Mouse (Mus musculus) ovary, postnatal 14 days (tissue): ENCODE results near the gene Mlf2.
"Not testable (repeated sequence)": the region's sequence is repeated elsewhere in the genome, so short reads cannot be mapped to it uniquely, and the experiment has no call there.

Experiments
- DNase-seq: peaks from one replicate; pipeline ENCODE4 v3.0.0; 2022; ENCODE audit warnings: low spot score

Gene Mlf2

GRCm38 (mm10) chr6:124930754-124931524 lies at the start of gene Mlf2:
Gene Mlf2, plus strand, starts transcription at chr6:124931386.
- peak; percentile 99 for DNase-seq

- DNase-seq: no peak
These were observed 49.4 kb upstream of the Mlf2 start for GRCm38 (mm10) chr6:124881821-124882220.

- DNase-seq: no peak
These were observed 47.8 kb upstream of the Mlf2 start for GRCm38 (mm10) chr6:124883351-124883750.

- DNase-seq: no peak
These were observed 46.3 kb upstream of the Mlf2 start for GRCm38 (mm10) chr6:124884714-124885500.

GRCm38 (mm10) chr6:124885956-124886381 lies 45.2 kb upstream of the Mlf2 start:
- DNase-seq: no peak

GRCm38 (mm10) chr6:124887986-124888385 lies 43.2 kb upstream of the Mlf2 start, which contains the start of gene Cd4:
Gene Cd4, minus strand, starts transcription at chr6:124888221.
- DNase-seq: no peak

- no peak for DNase-seq
These were observed 42.5 kb upstream of the Mlf2 start for GRCm38 (mm10) chr6:124888555-124889125.

- DNase-seq: no peak
These were observed 40.2 kb upstream of the Mlf2 start for GRCm38 (mm10) chr6:124890997-124891396.

GRCm38 (mm10) chr6:124894113-124894512 lies 37.1 kb upstream of the Mlf2 start:
- not testable (repeated sequence) for DNase-seq

GRCm38 (mm10) chr6:124898359-124898758 lies 32.8 kb upstream of the Mlf2 start:
- DNase-seq: no peak

GRCm38 (mm10) chr6:124900056-124900800 lies 31.0 kb upstream of the Mlf2 start:
- DNase-seq: no peak

- no peak for DNase-seq
These were observed 30.2 kb upstream of the Mlf2 start for GRCm38 (mm10) chr6:124900801-124901480.

GRCm38 (mm10) chr6:124901851-124902250 lies 29.3 kb upstream of the Mlf2 start:
- no peak for DNase-seq

- DNase-seq: peak; percentile 97
These were observed 27.5 kb upstream of the Mlf2 start for GRCm38 (mm10) chr6:124903580-124904151.

GRCm38 (mm10) chr6:124904161-124904981 lies 26.8 kb upstream of the Mlf2 start:
- DNase-seq: no peak

- no peak for DNase-seq
These were observed 26.0 kb upstream of the Mlf2 start for GRCm38 (mm10) chr6:124904991-124905860.

GRCm38 (mm10) chr6:124907767-124908166 lies 23.4 kb upstream of the Mlf2 start:
- DNase-seq: no peak

- DNase-seq: no peak
These were observed 21.2 kb upstream of the Mlf2 start for GRCm38 (mm10) chr6:124910032-124910431.

- DNase-seq: no peak
These were observed 19.5 kb upstream of the Mlf2 start, which contains the start of gene Lag3 for GRCm38 (mm10) chr6:124911533-124912218. Gene Lag3, minus strand, starts transcription at chr6:124911705.
